Mouse (Mus musculus) Muller cell, postnatal 12 days (primary cell): ENCODE results near the gene Rftn1.
A peak's percentile ranks its signal among the peaks of the same experiment; 100 is the strongest.

Experiments used
- DNase-seq: peaks from one replicate; pipeline ENCODE4 v3.0.0-alpha.2; 2015; ENCODE audit errors: inconsistent ontology term

Gene Rftn1

DNA sequence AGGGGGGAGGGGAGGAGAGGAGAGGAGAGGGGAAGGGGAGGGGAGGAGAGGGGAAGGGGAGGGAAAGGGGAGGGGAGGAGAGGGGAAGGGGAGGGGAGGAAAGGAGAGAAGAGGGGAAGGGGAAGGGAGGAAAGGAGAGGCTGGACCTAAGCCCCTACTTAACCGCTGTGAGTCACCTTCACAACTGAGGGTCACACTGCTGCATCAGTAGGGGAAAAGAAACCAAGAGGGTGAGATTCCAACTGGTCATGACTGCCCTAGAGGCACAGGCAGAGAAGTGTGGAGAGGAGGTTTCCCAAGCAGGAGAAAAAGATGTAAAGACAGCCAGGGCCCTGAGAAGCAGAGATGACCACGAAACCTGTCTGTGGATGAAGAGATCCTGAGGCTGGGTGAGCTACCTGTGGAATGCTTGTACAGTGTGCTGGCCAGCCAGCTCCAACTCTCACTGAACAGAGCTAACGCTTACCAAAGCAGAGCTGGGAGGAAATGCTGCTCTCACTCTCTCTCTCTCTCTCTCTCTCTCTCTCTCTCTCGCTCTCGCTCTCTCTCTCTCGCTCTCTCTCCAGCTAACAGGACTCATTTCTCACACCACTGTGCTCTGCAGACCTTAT is 19.4 kb downstream of the Rftn1 start:
- no peak for DNase-seq

DNA sequence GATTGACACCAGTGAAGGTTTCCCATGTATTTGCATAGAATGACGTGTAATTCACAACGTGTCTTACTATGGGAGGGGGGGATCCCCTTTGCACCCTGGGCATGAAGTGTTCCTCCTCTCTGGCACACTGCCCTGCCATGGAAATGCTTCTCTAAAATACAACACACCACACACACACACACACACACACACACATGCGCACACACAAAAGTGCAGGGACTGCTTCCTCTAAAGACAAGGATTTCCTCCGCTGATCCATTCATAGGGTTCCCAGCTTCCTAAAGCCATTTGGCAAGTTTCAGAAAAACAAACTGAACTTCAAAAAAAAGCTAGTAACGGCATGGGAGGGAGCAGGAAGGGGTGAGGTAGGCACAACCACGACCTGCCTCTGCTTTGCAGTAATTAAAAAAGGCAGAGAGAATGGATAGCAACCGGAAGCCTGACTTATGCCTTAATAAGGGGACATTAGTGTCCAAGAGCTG is 20.5 kb downstream of the Rftn1 start:
- no peak for DNase-seq

DNA sequence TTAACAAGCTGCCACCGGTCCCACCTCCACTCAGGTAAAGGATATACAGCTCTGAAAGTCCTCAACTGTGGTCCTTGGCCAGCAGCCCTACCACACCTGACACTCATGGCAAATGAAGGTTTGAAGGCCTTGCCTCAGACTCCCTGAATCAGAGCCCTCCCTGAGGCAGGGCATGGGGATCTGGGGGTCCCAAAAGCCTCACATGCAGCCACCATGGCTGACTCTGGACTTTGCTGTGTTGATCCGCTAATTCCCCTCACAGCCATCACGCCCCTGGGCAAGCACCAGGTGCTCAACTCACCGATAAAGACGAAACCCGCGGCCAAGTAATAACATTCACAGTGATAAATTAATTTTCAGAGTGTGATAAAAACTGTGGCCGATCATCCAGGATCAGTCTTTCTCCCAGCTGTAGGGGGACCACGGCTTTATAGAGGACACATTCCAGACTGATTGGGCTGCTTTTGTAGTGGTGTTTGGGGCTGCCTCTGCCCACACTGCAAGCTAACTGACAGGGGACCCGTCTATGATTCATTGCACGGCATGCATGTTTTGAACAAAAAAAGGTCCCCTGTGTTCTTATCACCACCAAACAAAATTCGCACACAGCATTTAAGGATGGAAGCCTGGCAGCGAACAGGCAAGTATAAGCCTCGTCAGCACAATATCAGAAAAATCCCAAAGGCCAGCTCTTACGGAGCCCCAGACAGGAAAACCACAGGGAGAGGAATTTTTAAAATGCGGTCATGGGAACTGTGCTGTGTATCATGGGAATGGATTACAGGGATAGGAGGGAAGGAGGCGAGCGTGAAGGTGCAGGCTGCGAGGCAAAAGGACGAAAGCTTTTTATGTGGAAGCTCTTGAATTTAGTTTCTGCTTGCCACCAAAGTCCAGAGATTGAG is 29.3 kb downstream of the Rftn1 start:
- peak; percentile 20 for DNase-seq

- no peak for DNase-seq
Observed at GRCm38 (mm10) chr17:50160357-50160756, 30.1 kb downstream of the Rftn1 start.

DNA sequence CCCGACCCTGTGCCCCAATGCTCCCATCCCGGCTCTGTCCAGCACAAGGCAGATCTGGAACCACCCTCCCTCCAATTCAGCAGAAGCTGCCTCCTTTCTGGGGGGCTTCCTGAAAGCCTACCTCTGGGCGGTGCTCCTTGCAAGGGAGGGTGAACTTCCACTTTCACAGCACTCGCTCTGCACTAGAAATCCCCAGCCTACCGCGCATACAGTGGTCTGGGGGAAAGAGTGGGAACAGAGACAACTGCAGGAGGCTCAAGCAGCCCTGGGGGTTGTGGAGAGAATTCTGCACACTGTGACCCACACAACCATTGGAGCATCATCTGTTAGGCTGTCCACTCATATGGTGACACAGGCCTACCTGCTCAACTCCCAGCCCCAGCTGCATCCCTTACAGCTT is 30.7 kb downstream of the Rftn1 start:
- no peak for DNase-seq

DNA sequence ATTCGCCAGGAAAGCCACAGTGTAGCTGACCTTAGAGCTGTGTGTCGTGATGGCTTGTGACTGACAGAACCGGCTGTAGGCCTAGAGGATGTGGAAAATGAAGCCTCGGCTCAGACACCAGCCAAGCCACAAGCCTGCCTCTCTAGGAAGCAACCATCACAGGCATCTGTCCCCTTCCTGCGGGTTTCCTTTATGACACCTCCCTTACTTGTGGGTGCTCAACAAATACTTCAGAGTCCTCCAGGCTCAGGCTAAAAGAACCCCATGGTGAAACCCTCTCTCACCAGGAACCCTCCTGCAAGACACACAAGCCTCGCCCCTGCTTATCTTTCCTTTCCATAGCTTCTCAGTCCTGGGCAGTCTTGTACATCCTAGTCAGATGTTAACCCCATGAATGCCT is 31.9 kb downstream of the Rftn1 start:
- no peak for DNase-seq

DNA sequence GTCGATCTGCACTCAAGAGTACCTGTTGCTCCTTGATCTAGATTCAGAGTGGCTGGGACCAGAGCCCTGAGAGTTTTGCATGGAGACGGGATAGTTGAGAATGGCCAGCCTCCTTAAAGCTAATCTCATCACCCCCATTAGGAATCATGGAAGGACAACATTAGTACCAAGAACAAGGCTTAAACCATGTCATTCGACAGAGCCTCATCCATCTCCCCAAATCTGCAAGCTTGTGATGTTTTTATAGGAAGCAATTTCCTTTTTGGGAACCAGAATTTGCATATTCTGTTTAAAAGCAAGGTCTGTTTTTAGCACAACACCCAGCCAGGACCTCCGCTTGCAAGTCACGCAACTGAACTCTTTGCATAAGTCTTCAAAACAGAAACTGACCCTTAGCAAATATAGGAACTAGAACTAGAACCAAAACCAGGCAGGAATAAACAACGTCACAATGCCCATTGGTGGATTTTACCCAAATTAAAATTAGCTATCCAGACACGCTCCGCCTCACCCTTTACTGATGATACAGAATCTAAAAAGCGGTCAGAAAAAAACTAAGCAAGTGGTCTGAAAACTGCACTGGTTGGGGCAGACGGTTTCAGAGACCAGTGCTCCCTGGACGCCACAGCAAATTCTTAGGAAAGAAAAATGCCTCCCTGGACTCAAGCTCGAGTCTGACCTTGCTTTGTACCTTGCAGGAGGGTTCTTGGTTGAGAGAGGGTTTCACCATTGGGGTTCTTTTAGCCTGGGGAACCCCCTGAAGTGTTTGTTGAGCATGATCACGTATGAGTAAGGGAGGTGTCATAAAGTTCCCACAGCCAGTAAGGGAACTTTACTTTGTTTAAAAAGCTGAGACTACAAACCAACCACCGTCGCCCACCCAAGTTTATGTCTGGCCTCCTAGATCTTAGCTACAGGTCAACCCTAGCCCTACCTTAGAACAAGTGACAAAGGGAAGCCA is 33.0 kb downstream of the Rftn1 start:
- no peak for DNase-seq

GRCm38 (mm10) chr17:50152085-50152484 is 38.4 kb downstream of the Rftn1 start:
- DNase-seq = no peak

DNA sequence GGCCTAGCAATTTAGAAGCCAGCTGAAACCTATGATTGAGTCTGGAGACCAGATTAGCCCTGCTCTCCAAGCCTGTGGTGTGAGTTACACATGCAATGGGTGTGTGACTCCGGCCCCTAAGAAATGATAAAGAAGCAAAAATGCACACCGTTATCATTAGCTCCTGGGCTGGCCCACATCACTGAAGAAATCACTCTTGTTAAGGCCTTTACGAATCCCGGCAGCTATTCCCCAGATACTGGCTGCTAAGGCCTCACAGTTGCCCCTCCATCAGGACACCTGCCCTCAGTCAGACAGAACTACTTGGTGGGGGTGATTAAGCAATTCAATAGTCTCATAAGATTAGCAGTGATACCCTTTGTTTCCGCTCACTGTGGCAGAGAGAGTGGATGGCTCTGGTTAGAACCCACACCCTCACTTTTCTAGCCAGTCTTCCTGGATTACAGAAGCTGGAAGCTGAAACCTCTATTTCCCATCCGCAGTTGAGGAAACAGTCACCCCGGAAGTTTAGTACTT is 39.2 kb downstream of the Rftn1 start:
- no peak for DNase-seq

DNA sequence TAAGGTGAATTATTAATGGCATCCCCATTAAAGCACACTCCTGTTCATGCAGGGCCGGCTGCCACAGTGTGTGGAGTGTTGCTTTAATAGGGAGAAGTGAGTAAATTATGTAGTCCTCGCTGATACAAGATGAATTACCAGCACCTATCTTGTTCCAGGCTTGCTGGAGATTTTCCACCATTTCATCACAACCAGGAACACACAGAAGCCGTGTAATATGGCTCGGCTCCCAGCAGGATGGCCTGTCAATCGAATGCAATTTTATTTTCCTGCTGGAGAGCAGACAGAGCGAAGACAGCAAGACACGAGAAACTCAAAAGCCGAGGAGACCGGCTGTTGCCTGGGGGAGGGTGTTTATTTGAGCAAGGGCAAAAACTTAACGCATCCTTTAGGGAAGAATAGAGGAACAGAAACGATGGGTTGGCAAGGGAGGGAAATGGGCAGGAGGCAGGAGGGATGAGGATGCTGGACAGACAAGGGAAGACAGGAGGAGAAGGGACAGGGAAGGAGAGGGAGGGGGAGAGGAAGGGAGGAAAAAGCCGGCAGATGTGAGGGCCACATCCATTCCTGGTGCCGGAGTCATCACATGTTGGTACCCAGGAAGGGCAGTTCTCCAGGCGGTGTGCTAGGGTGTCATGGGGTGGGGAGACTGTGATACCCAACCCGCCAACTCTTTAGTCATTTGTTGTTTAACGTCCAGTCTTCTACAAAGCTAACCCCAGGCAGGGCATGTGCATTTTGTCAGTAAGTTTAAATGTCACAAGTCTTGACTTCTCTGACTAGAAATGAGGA is 39.9 kb downstream of the Rftn1 start:
- no peak for DNase-seq

DNA sequence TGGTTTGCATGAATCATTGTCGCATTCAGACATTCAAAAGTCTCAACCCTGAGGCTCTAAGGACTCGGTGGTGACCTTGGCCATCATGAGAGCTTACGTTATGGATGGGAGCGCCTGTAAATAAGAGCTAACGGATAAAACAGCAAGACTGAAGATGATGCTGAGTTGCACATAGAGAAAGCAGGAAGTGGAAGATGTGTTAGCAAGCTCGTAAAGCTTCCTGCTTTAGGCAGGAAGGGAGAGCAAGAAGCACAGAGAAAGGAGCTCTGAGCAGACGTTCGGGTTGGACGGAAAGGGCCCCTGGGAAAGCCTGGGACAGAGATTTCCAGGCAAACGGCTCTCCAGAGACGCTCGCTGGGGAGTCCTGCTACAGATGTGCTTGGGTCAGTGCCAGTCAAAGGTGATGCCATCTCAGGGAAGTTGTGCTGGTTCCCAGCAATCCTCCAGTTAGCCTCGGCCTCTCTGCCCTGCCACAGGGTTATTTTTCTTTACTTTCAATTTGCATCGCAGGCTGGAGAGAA is 40.7 kb downstream of the Rftn1 start:
- no peak for DNase-seq

- no peak for DNase-seq
Observed at GRCm38 (mm10) chr17:50147831-50148587, 42.5 kb downstream of the Rftn1 start.

GRCm38 (mm10) chr17:50143354-50143753 is 47.1 kb downstream of the Rftn1 start:
- no peak for DNase-seq

DNA sequence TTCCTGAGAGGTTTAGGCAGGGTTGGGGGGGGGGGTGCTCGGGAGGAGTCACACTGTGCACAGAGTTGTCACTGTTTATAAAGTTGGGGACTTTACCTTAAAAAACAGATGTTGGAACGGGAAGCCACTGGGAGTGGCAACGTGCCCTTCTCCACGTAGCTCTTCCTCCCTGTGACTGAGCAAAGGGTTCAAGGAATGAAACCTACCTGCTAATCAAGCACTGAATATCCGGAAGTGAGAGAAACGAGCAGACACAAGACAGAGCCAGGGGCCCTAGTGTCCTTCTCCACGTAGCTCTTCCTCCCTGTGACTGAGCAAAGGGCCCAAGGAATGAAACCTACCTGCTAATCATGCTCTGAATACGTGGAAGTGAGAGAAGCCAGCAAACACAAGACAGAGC is 47.9 kb downstream of the Rftn1 start:
- DNase-seq = no peak

DNA sequence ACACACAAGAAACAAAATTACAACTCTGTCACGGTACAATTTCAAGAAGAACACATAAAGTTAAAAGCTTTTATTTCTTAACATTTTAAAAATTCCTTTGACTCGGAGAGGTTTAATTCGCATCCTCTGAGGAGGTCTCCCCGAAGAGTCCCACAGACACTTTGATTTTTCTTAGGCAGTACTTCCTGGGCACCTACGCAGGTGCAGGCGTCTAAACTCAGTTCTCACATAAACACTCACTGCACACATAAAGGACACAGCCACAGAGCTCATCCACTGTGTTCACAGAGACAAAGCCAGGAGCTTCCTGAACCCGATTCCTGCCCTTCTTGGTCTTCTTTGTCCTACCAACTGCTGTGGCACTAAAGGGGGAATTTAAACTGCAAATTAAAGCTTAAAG is 48.3 kb downstream of the Rftn1 start:
- DNase-seq = no peak

GRCm38 (mm10) chr17:50136060-50136459 is 54.4 kb downstream of the Rftn1 start:
- DNase-seq = no peak

DNA sequence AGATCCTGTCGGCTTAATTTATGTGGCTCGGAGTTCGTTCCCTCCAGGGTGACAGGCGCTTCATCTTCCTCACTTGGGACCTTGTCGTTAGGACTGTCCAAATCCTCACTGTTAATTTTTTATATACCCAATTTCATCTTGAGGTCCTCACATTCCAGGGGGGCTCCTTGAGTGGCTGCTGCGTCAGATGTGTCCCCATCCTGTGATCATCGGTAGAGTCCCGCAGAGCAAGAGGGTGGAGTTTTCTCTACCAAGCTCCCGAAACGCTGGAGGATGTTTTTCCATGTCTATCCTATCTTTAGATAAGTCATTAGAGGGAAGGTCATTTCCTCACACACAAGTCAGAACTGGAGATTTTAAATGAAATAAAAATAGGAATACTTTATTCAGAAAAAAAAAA is 55.0 kb downstream of the Rftn1 start:
- no peak for DNase-seq

- DNase-seq = no peak
Observed at GRCm38 (mm10) chr17:50131698-50132097, 58.8 kb downstream of the Rftn1 start.

DNA sequence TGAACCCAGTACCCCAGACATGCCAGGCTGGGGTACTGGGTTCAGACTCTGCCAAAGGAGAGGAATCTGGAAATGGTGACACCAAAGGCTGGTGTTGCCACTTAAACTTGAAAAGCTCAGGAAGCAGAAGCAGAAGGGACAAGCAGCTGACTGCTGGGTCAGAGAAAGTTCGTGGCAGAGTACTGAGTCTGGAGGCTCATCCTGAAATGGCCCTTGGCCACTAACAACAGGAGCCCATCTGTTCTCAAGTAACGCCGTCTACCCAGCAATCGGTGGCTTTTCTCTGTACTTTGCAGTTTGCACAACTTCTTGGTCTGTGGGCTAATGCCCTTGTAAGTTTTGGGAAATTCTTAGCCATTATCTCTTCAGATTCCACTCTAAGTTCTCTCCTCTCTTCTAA is 60.1 kb downstream of the Rftn1 start:
- DNase-seq = no peak

DNA sequence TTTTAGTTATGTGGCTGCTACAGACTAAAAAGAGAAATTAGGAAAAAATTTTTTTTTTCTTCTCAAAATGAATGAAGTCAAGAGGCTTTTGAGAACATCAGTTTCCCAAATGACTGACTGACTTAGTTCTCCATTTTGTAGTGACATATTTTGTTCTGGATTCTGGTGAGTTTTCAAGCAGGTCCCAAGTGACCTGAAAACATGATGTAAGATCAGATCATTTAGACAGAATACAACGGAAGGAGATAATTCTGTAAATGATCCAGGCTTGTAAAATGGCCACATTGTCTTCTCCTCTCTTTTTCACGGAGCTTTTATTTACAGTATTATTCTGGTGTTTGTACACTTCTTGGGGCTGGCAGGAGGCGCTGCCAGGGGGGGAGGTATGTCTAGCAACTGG is 62.1 kb downstream of the Rftn1 start:
- DNase-seq = no peak
